Mouse (Mus musculus): Measurements from ENCODE around the gene Itgav. TPM values are rescaled to one million over a fixed set of nuclear protein-coding genes. Genes with fewer than 3 reads are reported as not detected.

Gene Itgav
- total and polyA plus RNA-seq, 3 experiments = 6.5 to 7.2 TPM; not detected in 1

DNA sequence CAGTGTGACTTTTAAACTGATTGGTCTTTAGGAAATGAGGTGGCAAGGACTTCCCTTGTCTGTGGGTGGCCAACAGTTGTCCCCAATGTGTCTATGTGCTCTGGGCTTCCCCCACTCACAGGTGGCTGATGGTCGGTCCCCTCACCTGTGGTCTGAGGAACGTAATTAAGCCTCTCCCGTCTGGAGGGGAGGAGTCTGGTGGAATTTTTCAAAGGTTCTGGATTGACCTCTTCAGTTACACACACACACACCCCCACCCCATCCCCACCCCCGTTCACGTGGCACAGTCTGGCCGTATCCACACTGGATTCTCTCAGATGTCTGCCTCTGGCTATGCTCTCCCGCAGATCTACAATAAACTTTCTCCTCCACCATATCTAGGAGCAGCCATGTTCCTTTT lies 30.1 kb upstream of the Itgav start:
- Histone ChIP-seq H3K27me3 (ENCODE audit: control insufficient read depth in 1 of 2, insufficient read depth in 2 of 2, low read length in 2 of 2) (no peaks in the 10 kb centered on the region), H3K9me3 (replicated peaks; ENCODE audit: insufficient read depth, low read length) (no peaks in the 10 kb centered on the region), H3K27ac (ENCODE audit: control insufficient read depth, low read depth, low read length) (no peak overlapping the region), H3K4me1 (ENCODE audit: control insufficient read depth in 1 of 2, insufficient read depth in 2 of 2, low read length in 2 of 2) (no peaks in the 10 kb centered on the region), H3K36me3 (ENCODE audit: control insufficient read depth in 1 of 2, insufficient read depth in 2 of 2, low read length in 2 of 2) (no peaks in the 10 kb centered on the region), H3K9ac (ENCODE audit: control insufficient read depth, low read depth, low read length, poor library complexity, severe bottlenecking) (no peak overlapping the region), H3K79me2 (ENCODE audit: control insufficient read depth, insufficient read depth, low read length, poor library complexity) (no peaks in the 10 kb centered on the region), H3K4me3 (ENCODE audit: control insufficient read depth in 1 of 2, insufficient read depth in 1 of 2, low read depth in 2 of 2, low read length in 2 of 2) (no peak overlapping the region)
- TF ChIP-seq E2F4 (IDR thresholded peaks at IDR 0.05; ENCODE audit: borderline replicate concordance, low read depth, low read length) = no peak
- TF ChIP-seq SMC3 (IDR thresholded peaks at IDR 0.05; ENCODE audit: low read depth, low read length) = no peak
- no peak for TF ChIP-seq ZKSCAN1 (IDR thresholded peaks at IDR 0.05; ENCODE audit: low read depth, low read length)
- TF ChIP-seq RAD21 (IDR thresholded peaks at IDR 0.05; ENCODE audit: low read depth, low read length) = no peak
- TF ChIP-seq CTCF (IDR thresholded peaks at IDR 0.05 in 2 of 3, conservative IDR thresholded peaks at IDR 0.05 in 1 of 3; ENCODE audit: control insufficient read depth in 1 of 3, insufficient read depth in 1 of 3, low read depth in 2 of 3, low read length in 3 of 3, poor library complexity in 1 of 3, severe bottlenecking in 1 of 3) = no peak
- no peak for TF ChIP-seq NELFE (IDR thresholded peaks at IDR 0.05; ENCODE audit: low read depth, low read length)
- no peak for TF ChIP-seq KAT2A (conservative IDR thresholded peaks at IDR 0.05; ENCODE audit: low read depth, low read length)
- no peak for TF ChIP-seq MXI1 (IDR thresholded peaks at IDR 0.05; ENCODE audit: low read depth, low read length)
- no peak for TF ChIP-seq BHLHE40 (IDR thresholded peaks at IDR 0.05; ENCODE audit: borderline replicate concordance, low read depth, low read length)
- TF ChIP-seq MAX (IDR thresholded peaks at IDR 0.05; ENCODE audit: low read length) = no peak
- no peak for TF ChIP-seq MYB (IDR thresholded peaks at IDR 0.05; ENCODE audit: low read depth, low read length)
- no peak for TF ChIP-seq MAFK (IDR thresholded peaks at IDR 0.05; ENCODE audit: borderline replicate concordance, low read depth, low read length)
- TF ChIP-seq POLR2AphosphoS5 (IDR thresholded peaks at IDR 0.05; ENCODE audit: borderline replicate concordance, low read depth, low read length) = no peak
- no peak for TF ChIP-seq CHD1 (IDR thresholded peaks at IDR 0.05; ENCODE audit: low read depth, low read length)
- no peak for TF ChIP-seq ZMIZ1 (IDR thresholded peaks at IDR 0.05; ENCODE audit: low read depth, low read length)
- DNase-seq (ENCODE audit: low read depth, low spot score) = no peak

DNA sequence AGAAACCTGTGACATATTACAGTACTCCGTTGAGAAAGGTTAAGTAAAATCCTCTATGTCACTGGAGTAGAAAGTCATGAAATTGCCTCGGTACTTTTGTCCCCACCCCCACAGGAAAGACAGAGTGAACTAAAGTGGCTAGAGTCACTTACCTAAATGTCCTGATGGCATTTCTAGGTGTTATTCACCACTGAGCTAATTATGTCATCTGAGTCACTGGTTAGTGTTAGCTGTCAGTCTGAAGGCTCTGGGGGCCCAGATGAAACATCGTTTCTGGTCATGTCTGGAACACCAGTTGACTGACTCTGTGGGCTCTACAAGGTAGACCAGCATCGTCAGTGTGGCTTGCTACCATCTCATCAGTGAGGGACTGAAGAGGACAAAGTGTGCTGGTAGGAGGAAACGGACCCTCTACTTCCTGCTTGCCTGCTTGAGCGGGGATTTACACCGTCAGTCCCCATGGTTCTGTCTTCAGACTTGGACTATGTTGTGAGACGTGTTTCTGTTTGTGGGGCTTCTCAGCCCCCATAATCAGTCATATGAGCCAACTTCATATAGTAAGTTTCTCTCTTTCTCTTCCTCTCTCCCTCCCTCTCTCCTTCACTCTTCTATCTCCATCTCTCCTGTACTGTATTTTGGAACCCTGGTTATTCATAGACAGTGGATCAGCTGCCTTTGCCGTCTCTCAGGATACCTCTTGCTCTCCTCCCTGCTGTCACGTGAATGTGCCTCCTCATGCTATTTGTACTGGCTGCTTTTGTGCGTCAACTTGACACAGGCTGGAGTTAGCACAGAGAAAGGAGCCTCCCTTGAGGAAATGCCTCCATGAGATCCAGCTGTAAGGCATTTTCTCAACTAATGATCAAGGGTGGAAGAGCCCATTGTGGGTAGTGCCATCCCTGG lies 28.6 kb upstream of the Itgav start:
- peaks cover 0 to 2% of the 10 kb centered on the region in 2 experiments; a peak in 1 of 4 replicates for H3K27me3 ChIP-seq (ENCODE audit: control insufficient read depth in 1 of 2, insufficient read depth in 2 of 2, low read length in 2 of 2)
- no peaks in the 10 kb centered on the region for H3K79me2 ChIP-seq (ENCODE audit: control insufficient read depth, insufficient read depth, low read length, poor library complexity)
- no peak overlapping the region for H3K27ac ChIP-seq (ENCODE audit: control insufficient read depth, low read depth, low read length)
- no peak for TF ChIP-seq SIN3A (IDR thresholded peaks at IDR 0.05; ENCODE audit: low read length)
- TF ChIP-seq NELFE (IDR thresholded peaks at IDR 0.05; ENCODE audit: low read depth, low read length) = no peak
- no peak for TF ChIP-seq HCFC1 (IDR thresholded peaks at IDR 0.05; ENCODE audit: low read depth, low read length)
- TF ChIP-seq ZC3H11A (IDR thresholded peaks at IDR 0.05; ENCODE audit: low read depth, low read length) = no peak
- no peak for TF ChIP-seq POLR2AphosphoS5 (IDR thresholded peaks at IDR 0.05; ENCODE audit: borderline replicate concordance, low read depth, low read length)
- TF ChIP-seq MAX (IDR thresholded peaks at IDR 0.05; ENCODE audit: low read length) = no peak
- TF ChIP-seq TAL1 (IDR thresholded peaks at IDR 0.05; ENCODE audit: low read length) = no peak
- no peak for TF ChIP-seq E2F4 (IDR thresholded peaks at IDR 0.05; ENCODE audit: borderline replicate concordance, low read depth, low read length)
- TF ChIP-seq UBTF (IDR thresholded peaks at IDR 0.05; ENCODE audit: borderline replicate concordance, insufficient read depth, low read depth, low read length) = no peak
- TF ChIP-seq RCOR1 (IDR thresholded peaks at IDR 0.05; ENCODE audit: low read depth, low read length) = no peak
- TF ChIP-seq ZKSCAN1 (IDR thresholded peaks at IDR 0.05; ENCODE audit: low read depth, low read length) = no peak
- TF ChIP-seq NRF1 (IDR thresholded peaks at IDR 0.05; ENCODE audit: insufficient read depth, low read depth, low read length, poor library complexity, severe bottlenecking) = no peak
- no peak for TF ChIP-seq POLR2AphosphoS2 (IDR thresholded peaks at IDR 0.05; ENCODE audit: low read length)
- no peak for TF ChIP-seq MAZ (IDR thresholded peaks at IDR 0.05; ENCODE audit: low read depth, low read length)
- no peak for TF ChIP-seq CHD2 (IDR thresholded peaks at IDR 0.05; ENCODE audit: low read length)
- no peak for TF ChIP-seq USF1 (IDR thresholded peaks at IDR 0.05; ENCODE audit: low read depth, low read length)
- TF ChIP-seq SMC3 (IDR thresholded peaks at IDR 0.05; ENCODE audit: low read depth, low read length) = no peak
- no peak for TF ChIP-seq TCF12 (IDR thresholded peaks at IDR 0.05; ENCODE audit: low read depth, low read length)
- no peak for TF ChIP-seq POLR2A (IDR thresholded peaks at IDR 0.05; ENCODE audit: control insufficient read depth in 1 of 2, insufficient read depth in 1 of 2, low read depth in 1 of 2, low read length in 2 of 2, poor library complexity in 1 of 2)
- no peak for TF ChIP-seq RAD21 (IDR thresholded peaks at IDR 0.05; ENCODE audit: low read depth, low read length)
- no peaks in the 10 kb centered on the region for H3K4me1 ChIP-seq (ENCODE audit: control insufficient read depth in 1 of 2, insufficient read depth in 2 of 2, low read length in 2 of 2)
- no peak overlapping the region for H3K4me3 ChIP-seq (ENCODE audit: control insufficient read depth in 1 of 2, insufficient read depth in 1 of 2, low read depth in 2 of 2, low read length in 2 of 2)
- H3K9me3 ChIP-seq (replicated peaks; ENCODE audit: insufficient read depth, low read length) = no peaks in the 10 kb centered on the region
- no peak overlapping the region for H3K9ac ChIP-seq (ENCODE audit: control insufficient read depth, low read depth, low read length, poor library complexity, severe bottlenecking)
- no peaks in the 10 kb centered on the region for H3K36me3 ChIP-seq (ENCODE audit: control insufficient read depth in 1 of 2, insufficient read depth in 2 of 2, low read length in 2 of 2)
- DNase-seq (ENCODE audit: low read depth, low spot score) = no peak
